Mouse (Mus musculus) spleen, adult 2 months (tissue): ENCODE results near the gene Prkcq.

ENCODE experiments used
- CTCF ChIP-seq: fragments of 200-500 bp; IDR thresholded peaks from 2 replicates; pipeline ENCODE4 v1.5.1; 2011; ENCODE audit warnings: mild to moderate bottlenecking, inconsistent platforms; ENCODE audit not compliant: insufficient read depth, insufficient read length, insufficient replicate concordance; ENCODE audit errors: extremely low read depth
- POLR2A ChIP-seq: fragments of 200-500 bp; IDR thresholded peaks from 2 replicates; pipeline ENCODE4 v1.6.1; 2011; ENCODE audit warnings: low read depth, low read length, inconsistent platforms

DNA sequence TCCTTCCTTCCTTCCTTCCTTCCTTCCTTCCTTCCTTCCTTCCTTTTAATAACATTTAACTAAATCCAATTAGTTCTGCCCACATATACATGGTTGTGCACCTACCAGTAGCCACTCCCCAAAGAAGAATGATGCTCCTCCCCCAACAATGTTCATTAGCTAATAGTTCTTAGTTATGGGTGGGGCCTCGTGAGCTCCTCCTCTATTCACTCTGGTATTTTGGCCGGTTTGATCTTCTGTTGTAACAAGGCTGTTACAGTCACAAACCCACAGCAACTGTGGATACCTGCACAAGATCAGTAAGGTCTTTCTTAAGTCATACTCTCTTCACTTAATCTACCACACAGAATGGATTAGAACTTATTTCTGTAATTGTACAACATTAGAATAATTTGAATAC, 24.2 kb downstream of the Prkcq start:
- TF ChIP-seq CTCF (no peak), POLR2A (no peak)
